Mouse (Mus musculus) layer of hippocampus, postnatal 14 days (tissue): ENCODE results near the gene Mmachc. TPM values are rescaled to one million over a fixed set of nuclear protein-coding genes. Genes with fewer than 3 reads are reported as not detected.
"Not testable (repeated sequence)": the region's sequence is repeated elsewhere in the genome, so short reads cannot be mapped to it uniquely, and the experiment has no call there.

Experiments
- DNase-seq, 2 experiments: peaks; one replicate each; pipeline ENCODE4 v3.0.0; 2021 to 2022; ENCODE audit warnings: low spot score in 2 of 2, mixed read lengths in 1 of 2
- total RNA-seq, 2 experiments: library from RNA; stranded (reverse); gene quantifications; 2 replicates each; pipeline ENCODE4 v1.2.3; 2021

The Mmachc gene
- total RNA-seq, 2 experiments from 2014 or later: 16.0 to 19.0 TPM

DNA sequence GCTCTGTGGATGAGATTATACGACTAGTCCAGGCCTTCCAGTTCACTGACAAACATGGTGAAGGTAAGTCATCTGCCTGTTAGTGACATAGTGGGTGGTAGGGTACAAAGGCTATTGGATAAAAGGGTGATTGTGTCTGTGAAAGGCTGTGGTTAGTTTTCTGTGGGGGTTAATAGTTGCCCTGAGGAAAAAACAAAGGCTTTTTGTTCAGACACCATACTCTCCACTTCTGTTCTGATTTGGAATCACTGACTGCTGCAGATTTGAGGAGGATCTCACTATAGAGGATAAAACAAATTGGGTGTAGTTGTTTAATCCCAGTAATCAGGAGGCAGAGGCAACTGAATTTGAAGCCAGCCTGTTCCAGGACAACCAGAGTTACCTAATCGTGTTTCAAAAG, 14.4 kb downstream of the Mmachc start:
- no peak for DNase-seq

DNA sequence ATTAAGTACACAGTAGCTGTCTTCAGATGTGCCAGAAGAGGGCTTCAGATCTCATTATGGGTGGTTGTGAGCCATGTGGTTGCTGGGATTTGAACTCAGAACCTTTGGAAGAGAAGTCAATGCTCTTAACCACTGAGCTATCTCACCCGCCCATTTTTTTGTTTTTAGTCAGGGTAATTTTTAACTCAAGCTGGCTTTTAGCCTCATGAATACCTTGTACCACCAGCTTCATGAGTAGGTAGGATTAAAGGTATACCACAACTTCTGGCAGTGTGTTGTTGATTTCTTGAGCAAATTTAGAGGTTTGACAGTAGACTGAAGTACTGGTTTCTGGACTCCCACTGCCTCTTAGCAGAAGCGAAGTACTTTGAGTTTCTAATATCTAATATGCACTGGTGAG, 16.1 kb downstream of the Mmachc start:
- no peak for DNase-seq

DNA sequence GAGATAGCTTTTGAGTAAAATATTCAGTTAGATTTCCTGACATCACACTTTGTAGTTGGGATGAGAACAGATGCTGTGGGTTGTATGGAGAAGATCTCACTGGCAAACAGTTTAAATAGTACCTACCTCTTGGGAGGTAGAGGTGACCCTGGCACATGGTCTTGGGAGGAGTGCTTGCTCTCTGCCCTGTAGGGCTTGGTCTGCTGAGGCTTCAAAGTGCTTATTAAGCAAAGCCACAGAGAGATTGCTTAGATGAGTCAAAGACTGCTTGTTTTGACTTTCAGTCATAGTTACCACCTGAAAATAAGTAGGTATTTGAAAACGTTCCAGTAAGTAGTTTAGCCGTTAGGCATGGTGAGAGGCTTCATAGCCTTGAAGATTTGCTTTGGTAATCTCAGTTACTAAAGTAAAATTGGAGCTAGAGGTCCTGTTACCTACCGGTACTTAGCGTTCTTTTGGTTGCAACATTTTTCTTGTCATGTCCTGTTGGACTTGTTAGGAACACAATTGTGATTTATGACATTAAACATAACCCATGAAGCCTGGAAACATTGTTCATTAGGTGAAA, 18.8 kb downstream of the Mmachc start:
- no peak for DNase-seq

GRCm38 (mm10) chr4:116687041-116687440, 21.2 kb downstream of the Mmachc start:
- DNase-seq: no peak

DNA sequence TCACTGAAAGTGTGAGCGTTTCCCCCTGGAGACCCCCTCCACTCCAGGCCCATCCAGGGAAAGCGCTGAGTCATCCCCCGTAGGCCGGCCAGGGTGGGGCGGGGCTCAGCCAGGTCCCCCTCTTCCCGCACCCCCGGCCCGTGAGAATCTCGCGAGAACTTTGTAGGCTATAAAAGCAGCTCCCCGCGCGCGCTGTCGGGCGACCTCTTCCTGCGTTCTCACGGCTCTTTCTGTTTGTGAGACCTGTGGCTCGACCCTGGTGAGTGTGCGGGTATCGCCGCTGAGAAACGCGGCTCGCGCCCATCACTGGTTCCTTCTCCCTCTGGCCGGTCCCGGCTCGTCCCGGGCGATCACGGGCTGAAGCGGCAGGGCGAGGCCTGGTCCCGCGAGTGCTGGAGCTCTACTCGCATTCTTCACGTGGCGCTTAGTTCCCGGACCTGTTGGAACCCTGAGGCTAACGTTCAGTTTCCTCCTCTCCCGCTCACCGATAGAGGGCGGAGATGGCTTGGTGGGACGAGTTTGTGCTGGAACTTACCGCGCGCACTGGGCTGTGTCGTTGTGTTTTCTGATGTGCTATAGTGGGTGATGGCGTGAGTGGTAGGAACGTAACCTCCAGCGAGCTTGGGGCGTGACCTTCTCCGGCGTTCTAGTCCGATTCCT, 22.7 kb downstream of the Mmachc start, which contains the start of gene Prdx1:
Prdx1 (plus strand) TSS at position 143 of the 660 bp plus-strand sequence.
- DNase-seq: peak; percentile 93 to 97

DNA sequence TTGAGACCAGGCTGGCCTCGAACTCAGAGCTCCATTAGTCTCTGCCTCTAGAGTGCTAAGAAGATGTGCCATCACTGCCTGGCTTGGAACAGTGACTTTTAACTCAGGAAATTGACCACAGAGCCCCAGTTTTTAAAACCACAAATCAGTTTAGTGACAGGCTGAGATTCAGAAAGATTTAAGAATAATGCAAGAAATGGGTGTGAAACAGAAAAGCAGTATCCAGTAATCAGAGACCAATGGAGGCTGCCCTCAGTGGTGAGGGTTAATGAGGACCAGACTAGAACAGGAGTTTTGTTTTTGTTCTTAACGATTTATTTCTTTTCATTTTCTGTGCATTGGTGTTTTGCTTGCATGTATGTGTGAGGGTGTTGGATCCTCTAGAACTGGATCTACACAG, 23.5 kb downstream of the Mmachc start:
- DNase-seq: no peak

- DNase-seq: no peak
These were observed 24.2 kb downstream of the Mmachc start for GRCm38 (mm10) chr4:116683957-116684356.

DNA sequence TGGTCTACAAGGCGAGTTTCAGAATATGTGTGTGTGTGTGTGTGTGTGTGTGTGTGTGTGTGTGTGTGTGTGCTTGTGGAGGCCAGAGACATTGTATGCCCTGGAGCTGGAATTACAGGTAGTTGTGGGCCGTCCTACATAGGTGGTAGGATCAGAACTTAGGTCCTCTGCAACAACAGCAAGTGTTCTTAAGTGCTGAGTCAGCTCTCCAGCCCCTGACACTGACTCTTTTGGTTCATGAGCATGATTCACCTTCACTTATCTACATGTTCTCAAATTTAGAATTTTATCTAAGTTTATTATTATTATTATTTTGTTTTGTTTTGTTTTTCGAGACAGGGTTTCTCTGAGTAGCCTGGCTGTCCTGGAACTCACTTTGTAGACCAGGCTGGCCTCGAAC, 27.7 kb downstream of the Mmachc start:
- not testable (repeated sequence) for DNase-seq

GRCm38 (mm10) chr4:116679141-116679540, 29.1 kb downstream of the Mmachc start:
- no peak for DNase-seq

- no peak for DNase-seq
These were observed 30.4 kb downstream of the Mmachc start for GRCm38 (mm10) chr4:116677808-116678207.

- no peak for DNase-seq
These were observed 32.2 kb downstream of the Mmachc start for GRCm38 (mm10) chr4:116676027-116676426.

DNA sequence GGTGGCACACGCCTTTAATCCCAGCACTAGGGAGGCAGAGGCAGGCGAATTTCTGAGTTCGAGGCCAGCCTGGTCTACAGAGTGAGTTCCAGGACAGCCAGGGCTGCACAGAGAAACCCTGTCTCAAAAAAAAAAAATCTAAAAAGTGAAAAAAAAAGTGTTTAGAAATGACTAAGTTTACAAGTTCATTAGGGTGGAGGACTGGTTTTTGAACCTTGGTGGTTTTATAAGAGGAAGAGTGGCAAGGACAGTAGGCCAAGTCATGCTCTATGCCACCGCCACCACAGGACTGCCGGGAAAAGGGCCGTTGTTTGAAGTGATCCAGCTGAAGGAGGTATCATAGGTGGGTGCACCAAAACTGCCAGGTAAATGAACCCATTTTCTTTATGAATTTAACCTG, 33.4 kb downstream of the Mmachc start:
- DNase-seq: not testable (repeated sequence)

- no peak for DNase-seq
These were observed 35.4 kb downstream of the Mmachc start for GRCm38 (mm10) chr4:116672785-116673184.

- DNase-seq: no peak
These were observed 38.9 kb downstream of the Mmachc start for GRCm38 (mm10) chr4:116669291-116669690.

DNA sequence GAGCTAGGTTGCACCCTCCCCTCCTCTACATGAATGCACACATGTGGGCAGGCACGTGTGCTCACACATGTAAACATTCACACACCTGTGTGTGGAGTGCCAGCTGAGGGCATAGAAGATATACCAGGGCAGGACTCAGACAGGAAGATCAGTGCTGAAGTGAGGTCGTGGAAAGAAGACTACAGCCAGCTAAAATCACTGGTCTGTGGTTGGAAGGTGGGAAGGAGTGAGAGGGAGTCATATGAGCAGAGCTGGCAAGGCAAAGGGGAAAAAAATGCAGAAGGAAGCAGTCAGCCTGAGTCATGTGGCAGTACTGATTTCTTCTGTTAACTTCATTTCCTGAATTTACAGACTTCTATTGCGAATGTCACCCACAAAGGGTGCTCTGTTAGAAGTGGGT, 40.1 kb downstream of the Mmachc start:
- DNase-seq: no peak

DNA sequence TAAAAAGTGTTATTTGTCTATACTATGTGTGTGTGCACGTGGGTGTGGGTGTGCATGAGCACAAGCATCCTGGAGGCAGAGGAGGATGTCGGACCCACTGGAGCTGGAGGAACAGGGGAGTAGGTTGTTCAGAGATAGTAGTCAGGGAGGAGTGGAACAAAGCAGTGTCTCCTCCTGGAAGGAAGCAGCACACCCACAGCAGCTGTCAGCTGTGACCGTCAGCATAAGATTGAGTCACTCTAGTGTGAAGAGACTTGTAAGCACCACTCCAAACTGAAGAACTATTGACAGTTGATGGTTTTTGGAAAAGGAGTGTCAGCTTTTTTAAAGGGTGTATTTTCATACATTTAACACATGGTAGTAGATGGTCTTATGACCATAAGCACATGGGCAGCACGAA, 41.6 kb downstream of the Mmachc start:
- DNase-seq: no peak

DNA sequence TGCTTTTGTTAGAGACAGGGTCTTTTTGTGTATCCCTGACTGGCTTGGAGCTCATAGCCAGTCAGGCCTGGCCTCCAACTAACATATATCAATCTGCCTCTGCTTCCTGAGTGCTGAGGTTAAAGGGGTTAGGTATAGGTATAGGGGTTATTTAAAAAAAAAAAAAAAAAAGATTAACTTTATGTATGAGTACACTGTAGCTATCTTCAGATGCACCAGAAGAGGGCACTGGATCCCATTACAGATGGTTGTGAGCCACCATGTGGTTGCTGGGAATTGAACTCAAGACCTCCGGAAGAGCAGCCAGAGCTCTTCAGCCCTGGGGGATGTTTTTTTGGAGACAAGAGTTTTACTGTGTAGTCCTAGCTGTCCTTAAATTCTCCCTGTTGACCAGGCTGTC, 46.2 kb downstream of the Mmachc start:
- no peak for DNase-seq

GRCm38 (mm10) chr4:116660829-116661228, 47.4 kb downstream of the Mmachc start:
- DNase-seq: no peak

DNA sequence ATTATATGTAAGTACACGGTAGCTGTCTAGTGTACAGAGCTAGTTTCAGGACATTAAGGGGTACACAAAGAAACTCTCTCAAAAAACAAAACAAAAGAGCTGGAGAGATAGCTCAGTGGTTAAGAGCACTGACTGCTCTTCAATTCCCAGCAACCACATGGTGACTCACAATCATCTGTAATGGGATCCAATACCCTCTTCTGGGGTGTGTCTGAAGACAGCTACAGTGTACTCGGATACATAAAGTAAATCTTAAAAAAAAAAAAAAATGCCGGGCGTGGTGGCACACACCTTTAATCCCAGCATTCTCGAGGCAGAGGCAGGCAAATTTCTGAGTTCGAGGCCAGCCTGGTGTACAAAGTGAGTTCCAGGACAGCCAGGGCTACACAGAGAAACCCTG, 48.3 kb downstream of the Mmachc start:
- DNase-seq: not testable (repeated sequence)

DNA sequence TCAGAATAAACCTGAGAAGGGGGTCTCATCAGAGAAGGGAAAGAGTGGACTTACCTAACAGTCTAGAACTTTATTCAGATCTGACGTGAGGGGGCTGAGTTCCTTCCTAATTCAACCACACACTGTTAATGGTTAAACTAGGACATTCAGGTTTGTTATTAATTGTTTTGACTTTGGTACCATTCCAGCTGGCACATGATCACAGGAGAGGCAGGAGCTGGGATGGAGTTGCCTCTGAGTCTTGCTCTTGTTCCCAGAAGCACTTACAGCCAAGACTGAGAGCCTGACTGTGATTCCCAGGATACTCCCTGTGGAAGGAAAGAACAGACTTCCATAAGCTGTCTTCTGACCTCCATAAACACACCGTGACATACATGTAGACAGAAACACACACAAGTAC, 48.7 kb downstream of the Mmachc start:
- DNase-seq: no peak

DNA sequence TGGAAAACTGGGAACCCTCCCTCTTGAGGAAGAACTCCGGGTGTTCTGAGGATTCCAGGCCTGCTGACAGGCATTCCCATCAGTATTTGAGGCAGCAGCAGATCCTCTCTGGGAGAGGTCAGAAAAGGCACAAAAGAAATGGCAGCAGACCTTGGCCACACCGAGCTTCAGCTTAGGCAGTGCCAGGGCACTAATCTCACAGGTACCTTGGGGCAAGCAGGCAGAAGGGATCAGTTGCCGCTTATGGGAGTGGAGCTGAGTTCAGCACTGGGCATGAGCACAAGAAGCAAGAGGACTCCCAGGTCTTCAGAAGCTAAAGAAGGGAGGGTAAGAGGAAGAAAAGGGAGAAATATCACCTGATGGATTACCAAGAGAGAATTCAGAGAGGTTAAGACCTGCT, 50.2 kb downstream of the Mmachc start:
- DNase-seq: no peak

- no peak for DNase-seq
These were observed 52.5 kb downstream of the Mmachc start for GRCm38 (mm10) chr4:116655658-116656057.

DNA sequence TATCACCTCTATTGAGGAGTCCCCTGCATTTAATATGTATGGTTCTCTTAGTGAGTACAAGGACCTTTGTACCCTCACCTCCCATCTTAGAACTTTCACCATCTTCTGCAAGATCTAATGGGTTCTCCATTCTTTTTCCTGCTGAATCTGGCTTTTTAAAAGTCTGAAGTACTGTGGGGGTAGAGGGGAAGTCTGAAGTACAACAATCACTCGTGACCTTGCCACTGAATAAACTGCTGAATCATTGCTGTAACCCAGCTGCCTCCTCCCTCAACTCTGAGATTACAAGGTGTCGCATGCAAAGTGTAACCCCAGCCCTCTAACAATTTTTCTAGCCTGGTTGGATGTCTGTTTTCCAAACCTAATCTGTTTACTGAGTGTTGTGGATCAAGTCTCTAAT, 53.1 kb downstream of the Mmachc start:
- DNase-seq: no peak
